Mouse (Mus musculus): ENCODE data around the gene Dnah10.

GRCm38 (mm10) chr5:124840669-124841068 is 115.8 kb downstream of the Dnah10 start:
- TF ChIP-seq CTCF (IDR thresholded peaks at IDR 0.05; ENCODE audit: extremely low read depth, insufficient read depth, low read length) (no peak), POLR2A (IDR thresholded peaks at IDR 0.05; ENCODE audit: extremely low read depth, insufficient read depth, low read length) (no peak)

Data from cortical plate, adult 2 months (tissue).